Mouse (Mus musculus): Measurements from ENCODE around the gene Taar8a. TPM values are rescaled to one million over a fixed set of nuclear protein-coding genes. Genes with fewer than 3 reads are reported as not detected.
"Not testable (repeated sequence)": the region's sequence is repeated elsewhere in the genome, so short reads cannot be mapped to it uniquely, and the experiment has no call there.

The Taar8a gene
- total RNA-seq, 2 experiments from 2014 or later, result not detected

DNA sequence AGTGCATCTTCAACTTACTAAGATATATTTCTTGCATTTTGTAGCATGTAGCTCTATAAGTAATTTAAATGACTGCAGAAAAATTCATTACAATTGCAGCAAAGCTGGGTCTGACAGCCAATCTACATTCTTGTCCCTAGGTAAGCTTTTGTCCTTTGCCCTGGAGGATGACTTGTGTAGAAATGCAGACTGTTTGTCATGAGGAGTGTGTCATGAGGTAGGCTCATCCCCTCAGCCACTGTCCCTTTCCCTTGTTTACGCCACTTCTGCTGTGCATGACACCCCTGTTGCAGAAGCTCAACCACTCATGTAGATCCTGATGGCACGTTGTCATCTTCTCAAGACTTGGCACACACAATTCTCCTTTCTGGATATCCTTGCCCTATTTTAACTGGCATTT is 10.9 kb downstream of the Taar8a start:
- DNase-seq (ENCODE audit: extremely low spot score in 1 of 2, low spot score in 2 of 2), result no peak
- intact Hi-C loops (cut with DNase I), result no loop called here
- Histone ChIP-seq H3K27ac (no peak overlapping the region), H3K4me3 (no peak overlapping the region)
- TF ChIP-seq CTCF (IDR thresholded peaks at IDR 0.05), result no peak

DNA sequence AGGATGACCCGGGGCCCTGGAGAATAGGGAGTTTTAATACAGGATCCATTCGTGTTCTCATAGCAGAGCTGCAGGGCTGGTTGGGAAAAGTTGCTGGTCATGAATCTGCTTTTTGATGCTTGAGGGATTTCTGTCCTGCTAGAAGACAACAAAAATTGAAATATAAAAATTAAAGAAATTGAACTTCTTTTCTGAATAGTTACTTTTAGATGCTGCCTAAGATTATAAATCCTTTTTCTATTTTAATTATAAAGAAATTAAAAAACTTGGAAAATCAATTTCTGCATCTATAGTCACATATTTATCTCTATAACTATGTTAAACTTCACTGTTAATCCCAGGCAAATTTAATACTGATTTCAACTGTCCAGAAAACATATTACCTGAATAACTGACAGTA is 15.9 kb downstream of the Taar8a start, which contains the start of gene Taar8b:
Gene Taar8b (minus strand): TSS at position 101 of the 400 bp plus-strand sequence.
- no peak for DNase-seq (ENCODE audit: extremely low spot score in 1 of 2, low spot score in 2 of 2)
- no peak for TF ChIP-seq CTCF (IDR thresholded peaks at IDR 0.05)
- Histone ChIP-seq H3K4me3 (no peak within 1 kb of the TSS), H3K27ac (no peak within 1 kb of the TSS)
- intact Hi-C loops (cut with DNase I), result no loop called here

DNA sequence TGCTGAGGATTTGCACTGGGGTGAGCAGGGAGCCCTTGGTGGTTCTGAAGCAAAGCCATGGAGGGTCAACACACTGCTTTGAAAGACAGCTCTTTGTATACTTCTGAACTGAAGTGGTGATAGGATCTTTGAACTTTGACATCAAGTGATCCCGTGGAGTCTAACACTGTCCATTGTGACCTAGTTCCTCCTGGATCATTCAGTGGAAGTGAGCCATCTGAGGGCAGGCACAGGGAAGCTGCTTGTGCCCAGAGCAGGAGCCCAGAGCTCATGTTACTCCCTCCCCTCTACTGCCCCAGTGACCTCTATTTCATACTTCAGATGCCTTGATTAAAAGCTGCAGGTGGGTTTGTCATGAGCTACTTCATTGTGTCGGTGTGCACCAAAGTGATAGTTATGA is 20.7 kb downstream of the Taar8a start:
- H3K4me3 ChIP-seq, result not testable (repeated sequence)

DNA sequence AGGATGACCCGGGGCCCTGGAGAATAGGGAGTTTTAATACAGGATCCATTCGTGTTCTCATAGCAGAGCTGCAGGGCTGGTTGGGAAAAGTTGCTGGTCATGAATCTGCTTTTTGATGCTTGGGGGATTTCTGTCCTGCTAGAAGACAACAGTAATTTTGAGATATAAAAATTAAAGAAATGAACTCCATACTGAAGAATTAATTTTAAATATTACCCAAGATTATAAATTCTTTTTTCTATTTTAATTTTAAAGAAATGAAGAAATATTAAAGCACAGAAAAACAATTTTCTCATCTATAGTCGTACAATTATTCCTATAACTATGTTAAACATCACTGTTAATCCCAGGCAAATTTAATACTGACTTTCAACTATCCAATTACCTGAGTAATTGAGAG is 25.5 kb downstream of the Taar8a start, which contains the start of gene Taar8c:
Gene Taar8c (minus strand): TSS at position 101 of the 400 bp plus-strand sequence.
- DNase-seq (ENCODE audit: extremely low spot score in 1 of 2, low spot score in 2 of 2); H3K4me3 ChIP-seq; intact Hi-C loops (cut with DNase I); H3K27ac ChIP-seq: not testable (repeated sequence)

More for the DNA sequence above, 20.7 kb downstream of the Taar8a start:
- DNase-seq (ENCODE audit: extremely low spot score in 1 of 2, low spot score in 2 of 2); intact Hi-C loops (cut with DNase I); H3K27ac ChIP-seq: not testable (repeated sequence)

DNA sequence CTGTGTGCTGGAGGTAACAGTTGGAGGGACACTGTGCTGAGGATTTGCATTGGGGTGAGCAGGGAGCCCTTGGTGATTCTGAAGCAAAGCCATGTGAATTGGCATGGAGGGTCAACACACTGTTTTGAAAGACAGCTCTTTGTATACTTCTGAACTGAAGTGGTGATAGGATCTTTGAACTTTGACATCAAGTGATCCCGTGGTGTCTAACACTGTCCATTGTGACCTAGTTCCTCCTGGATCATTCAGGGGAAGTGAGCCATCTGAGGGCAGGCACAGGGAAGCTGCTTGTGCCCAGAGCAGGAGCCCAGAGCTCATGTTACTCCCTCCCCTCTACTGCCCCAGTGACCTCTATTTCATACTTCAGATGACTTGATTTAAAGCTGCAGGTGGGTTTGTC is 27.0 kb downstream of the Taar8a start:
- H3K4me3 ChIP-seq; intact Hi-C loops (cut with DNase I); DNase-seq (ENCODE audit: extremely low spot score in 1 of 2, low spot score in 2 of 2); H3K27ac ChIP-seq: not testable (repeated sequence)

DNA sequence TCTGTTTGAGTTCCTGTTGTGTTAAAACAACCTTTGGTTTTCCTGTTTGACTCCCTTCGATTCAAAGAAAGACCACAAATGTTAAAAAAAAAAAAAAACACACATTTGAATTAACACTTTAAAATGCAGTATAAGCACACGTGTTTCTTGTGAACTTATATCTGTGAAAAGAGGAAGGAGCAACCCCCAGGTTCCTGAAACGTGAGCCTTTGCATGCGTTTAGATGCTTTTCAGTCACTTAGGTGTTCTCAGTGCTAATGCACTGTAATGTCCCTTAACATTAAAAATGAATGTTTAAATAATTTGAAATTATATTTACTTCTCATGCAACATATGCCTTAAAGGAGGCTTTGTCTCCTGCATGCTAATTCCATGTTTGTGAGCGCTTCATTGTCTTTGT is 31.4 kb downstream of the Taar8a start:
- intact Hi-C loops (cut with DNase I), result no loop called here
- no peak for TF ChIP-seq CTCF (IDR thresholded peaks at IDR 0.05)
- no peak overlapping the region for H3K27ac ChIP-seq
- DNase-seq (ENCODE audit: extremely low spot score in 1 of 2, low spot score in 2 of 2), result no peak
- no peak overlapping the region for H3K4me3 ChIP-seq

DNA sequence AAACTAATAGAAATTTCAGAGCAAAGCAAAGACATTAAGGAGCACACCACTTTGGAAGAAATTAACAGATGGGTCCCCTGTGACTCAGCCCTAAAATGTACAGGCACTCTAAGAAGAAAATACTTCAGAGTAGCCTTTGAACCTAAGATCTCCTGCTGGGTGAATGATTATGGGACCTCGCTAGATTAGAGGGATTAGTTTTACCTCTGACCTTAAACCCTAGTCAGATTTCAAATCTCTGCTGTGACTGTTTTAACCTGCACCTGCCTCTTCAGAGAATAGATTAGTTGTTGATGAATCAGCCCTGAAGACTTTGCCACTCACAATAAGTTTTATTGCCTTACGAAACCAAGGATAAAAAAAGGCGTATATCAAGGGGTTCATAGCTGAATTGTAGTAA is 31.9 kb downstream of the Taar8a start:
- DNase-seq (ENCODE audit: extremely low spot score in 1 of 2, low spot score in 2 of 2), result no peak
- Histone ChIP-seq H3K4me3 (no peak overlapping the region), H3K27ac (no peak overlapping the region)
- intact Hi-C loops (cut with DNase I), result no loop called here
- TF ChIP-seq CTCF (IDR thresholded peaks at IDR 0.05), result no peak

DNA sequence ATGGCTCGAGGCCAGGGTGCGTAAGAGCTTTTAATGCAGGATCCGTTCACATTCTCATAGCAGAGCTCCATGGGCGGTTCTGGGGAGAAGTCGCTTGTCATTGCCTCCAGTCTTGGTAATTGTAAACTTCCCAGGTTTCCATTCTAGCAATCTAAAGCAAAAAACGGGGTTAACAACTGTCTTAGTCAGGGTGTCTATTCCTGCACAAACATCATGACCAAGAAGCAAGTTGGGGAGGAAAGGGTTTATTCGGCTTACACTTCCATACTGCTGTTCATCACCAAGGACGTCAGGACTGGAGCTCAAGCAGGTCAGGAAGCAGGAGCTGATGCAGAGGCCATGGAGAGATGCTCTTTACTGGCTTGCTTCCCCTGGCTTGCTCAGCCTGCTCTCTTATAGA is 33.1 kb downstream of the Taar8a start, which contains the start of gene Taar9:
Gene Taar9 (minus strand): TSS at position 101 of the 400 bp plus-strand sequence.
- H3K27ac ChIP-seq; DNase-seq (ENCODE audit: extremely low spot score in 1 of 2, low spot score in 2 of 2); intact Hi-C loops (cut with DNase I); H3K4me3 ChIP-seq: not testable (repeated sequence)

DNA sequence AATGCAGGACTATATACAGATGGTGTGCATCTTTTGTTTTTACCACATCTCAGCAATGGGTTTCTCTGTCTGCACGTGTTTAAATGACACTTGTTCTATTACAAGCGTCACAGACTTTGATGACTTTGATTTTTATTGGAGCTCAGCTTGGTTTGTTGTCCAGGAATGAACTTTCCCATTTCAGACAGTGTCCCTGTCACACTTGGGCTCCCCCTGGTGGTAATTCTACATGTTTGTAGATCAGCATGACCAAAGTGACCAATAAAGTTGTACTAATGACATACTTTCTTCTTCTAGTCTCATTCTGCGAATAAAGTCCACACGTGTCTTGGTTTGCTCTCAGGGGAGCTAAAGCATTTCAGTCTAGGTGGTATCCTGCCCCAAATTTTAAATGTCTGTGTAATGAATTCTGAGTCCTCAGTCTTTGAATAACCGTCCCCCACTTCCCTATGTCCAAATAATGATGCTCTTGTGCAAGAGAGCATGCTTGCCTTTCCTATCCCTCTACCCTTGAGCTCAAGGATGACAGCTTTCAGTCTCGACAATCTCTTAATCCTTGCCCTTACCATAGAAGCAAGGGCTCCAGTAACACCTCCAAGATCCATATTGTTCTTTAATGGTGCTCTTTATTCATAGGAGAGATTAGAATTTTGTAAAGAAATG is 34.9 kb downstream of the Taar8a start:
- no peak overlapping the region for H3K27ac ChIP-seq
- DNase-seq (ENCODE audit: extremely low spot score in 1 of 2, low spot score in 2 of 2), result peak in 1 of 2 experiments; percentile 20
- peak; percentile 77 for TF ChIP-seq CTCF (IDR thresholded peaks at IDR 0.05)
- no peak overlapping the region for H3K4me3 ChIP-seq
- intact Hi-C loops (cut with DNase I), result loop anchor here (10.0 kb wide), 1 partner anchor 136 kb away; the partner anchor contains the start of gene Taar5

Other genes with a start within 250 kb of the Taar8a start
- not detected for gene Vnn3, start 225.0 kb upstream of the Taar8a start, total RNA-seq (2021)
- under 1 TPM in 1 of 2 experiments, not detected in 1; 0.14 TPM for gene Vnn1, start 181.8 kb upstream of the Taar8a start, total RNA-seq (2021)
- gene Taar1, start 156.1 kb upstream of the Taar8a start, total RNA-seq (2021), result not detected
- not detected for gene Taar2, start 137.9 kb upstream of the Taar8a start, total RNA-seq (2021)
- not detected for gene Taar3, start 126.9 kb upstream of the Taar8a start, total RNA-seq (2021)
- not detected for gene Taar4, start 116.0 kb upstream of the Taar8a start, total RNA-seq (2021)
- not detected for gene Taar5, start 105.8 kb upstream of the Taar8a start, total RNA-seq (2021)
- not detected for gene Taar6, start 90.9 kb upstream of the Taar8a start, total RNA-seq (2021)
- gene Taar7a, start 83.0 kb upstream of the Taar8a start, total RNA-seq (2021), result not detected
- not detected for gene Taar7b, start 76.6 kb upstream of the Taar8a start, total RNA-seq (2021)
- not detected for gene Taar7d, start 49.3 kb upstream of the Taar8a start, total RNA-seq (2021)
- not detected for gene Taar7e, start 38.9 kb upstream of the Taar8a start, total RNA-seq (2021)
- not detected for gene Taar7f, start 27.0 kb upstream of the Taar8a start, total RNA-seq (2021)
- gene Taar8b, start 15.8 kb downstream of the Taar8a start, total RNA-seq (2021), result not detected
- not detected for gene Taar8c, start 25.4 kb downstream of the Taar8a start, total RNA-seq (2021)
- not detected for gene Taar9, start 33.0 kb downstream of the Taar8a start, total RNA-seq (2021)
- 100 to 1,000 TPM; 136 to 144 TPM for gene Stx7, start 72.8 kb downstream of the Taar8a start, total RNA-seq (2021)
- gene Moxd1, start 147.0 kb downstream of the Taar8a start, total RNA-seq (2021), result 1 to 10 TPM; 7.7 to 9.8 TPM